Mouse (Mus musculus) heart, embryonic 15.5 days (tissue): ENCODE measurements around the gene Cdkl1. TPM values are rescaled to one million over a fixed set of nuclear protein-coding genes. Genes with fewer than 3 reads are reported as not detected.

ENCODE experiments used
- ATAC-seq: fragments of 200-750 bp; cut with Nextera tagmentation; replicated peaks from 2 replicates; pipeline ENCODE4 v1.8.0; 2017; ENCODE audit warnings: low read depth, moderate TSS enrichment; ENCODE audit not compliant: insufficient number of reproducible peaks, insufficient read depth, low FRiP score
- H3K27ac ChIP-seq: fragments of 300-500 bp; sonication (generic); 2 replicates; pipeline ENCODE4 v1.5.1; 2015; ENCODE audit warnings: mild to moderate bottlenecking, inconsistent platforms
- H3K27me3 ChIP-seq: fragments of 300-500 bp; sonication (generic); 2 replicates; pipeline ENCODE4 v1.6.1; 2015; ENCODE audit warnings: inconsistent platforms
- H3K36me3 ChIP-seq: fragments of 300-500 bp; sonication (generic); 2 replicates; pipeline ENCODE4 v1.6.1; 2015; ENCODE audit warnings: mild to moderate bottlenecking, inconsistent platforms
- H3K4me1 ChIP-seq: fragments of 300-500 bp; sonication (generic); replicated peaks from 2 replicates; pipeline ENCODE4 v1.6.1; 2015; ENCODE audit warnings: inconsistent platforms
- H3K4me2 ChIP-seq: fragments of 300-500 bp; sonication (generic); 2 replicates; pipeline ENCODE4 v1.6.1; 2015; ENCODE audit warnings: inconsistent platforms, mild to moderate bottlenecking, moderate library complexity
- H3K4me3 ChIP-seq: fragments of 300-500 bp; sonication (generic); 2 replicates; pipeline ENCODE4 v1.5.1; 2015; ENCODE audit warnings: mild to moderate bottlenecking, inconsistent platforms
- H3K9ac ChIP-seq: fragments of 300-500 bp; sonication (generic); 2 replicates; pipeline ENCODE4 v1.6.1; 2015; ENCODE audit warnings: mild to moderate bottlenecking, inconsistent platforms
- H3K9me3 ChIP-seq: fragments of 300-500 bp; sonication (generic); replicated peaks from 2 replicates; pipeline ENCODE4 v1.6.1; 2016; ENCODE audit warnings: inconsistent platforms
- WGBS: fragments of 180-500 bp; shearing (Covaris S2); methylation state at CpG from one replicate; pipeline ENCODE4 v1.1.7; 2015; ENCODE audit warnings: mixed read lengths; 5-methylcytosine and 5-hydroxymethylcytosine counted together
- microRNA counts: library from miRNA; unstranded; fragments of <30 nt; microRNA quantifications from one replicate; lab custom pipeline; 2016
- microRNA-seq: library from miRNA; unstranded; fragments of <30 nt; microRNA quantifications from one replicate; pipeline ENCODE4, GENCODE M21; 2016
- polyA plus RNA-seq: library from polyadenylated mRNA; unstranded; fragments of >200 nt; fragmentation: Nextera tagmentation; extraction: Ambion mirVana; gene quantifications from 2 replicates; pipeline ENCODE4 v1.2.1, GENCODE M21; 2015

Cdkl1 gene
- polyA plus RNA-seq, 1 experiment from 2014 or later, result 7.1 TPM

DNA sequence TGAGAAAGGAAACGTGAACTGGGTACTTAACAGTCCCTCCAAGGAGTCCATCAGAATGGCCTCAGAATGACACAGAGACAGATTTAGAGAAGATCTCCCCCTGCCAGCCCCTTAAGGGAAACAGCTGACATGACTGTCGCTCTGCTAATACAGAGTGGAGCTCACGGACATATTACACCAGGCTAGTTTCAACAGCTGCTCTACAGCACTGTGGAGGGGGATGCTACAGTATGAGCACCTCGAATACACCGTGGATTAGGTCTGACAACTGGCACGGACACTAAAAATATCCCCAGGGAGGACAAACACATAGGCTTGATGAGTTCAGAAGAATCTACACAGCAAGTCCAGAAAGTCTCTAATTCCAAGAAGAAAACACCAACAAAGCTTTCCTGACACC, 92.7 kb downstream of the Cdkl1 start:
- Histone ChIP-seq H3K27me3 (no peaks in the 10 kb centered on the region), H3K36me3 (no peaks in the 10 kb centered on the region), H3K9me3 (no peaks in the 10 kb centered on the region), H3K4me1 (no peaks in the 10 kb centered on the region), H3K4me3 (no peak overlapping the region), H3K27ac (no peak overlapping the region), H3K9ac (no peak overlapping the region), H3K4me2 (no peak overlapping the region)
- ATAC-seq, result no peak
- WGBS, result 74% methylated on average over 6 of the region's 6 CpGs

MicroRNAs within 50 kb of the gene (microRNA counts, 519-probe panel; counts per million panel counts)
- microRNA mmu-miR-681 (lab: Ali Mortazavi, UCI), result not detected

Small RNA genes lying within 50 kb of the gene (microRNA-seq; reads per million reads assigned to microRNA genes)
- gene Mir681, result not detected

Other genes starting within 250 kb of the Cdkl1 start
- gene Vcpkmt, start 208.2 kb downstream of the Cdkl1 start, polyA plus RNA-seq, result 15.3 and 15.9 TPM in 2 replicates
- 6.7 and 7.4 TPM in 2 replicates for gene Sos2, start 109.4 kb downstream of the Cdkl1 start, polyA plus RNA-seq
- 15.4 and 16.4 TPM in 2 replicates for gene L2hgdh, start 66.4 kb downstream of the Cdkl1 start, polyA plus RNA-seq
- 27.9 and 28.8 TPM in 2 replicates for gene Atp5s, start 66.3 kb downstream of the Cdkl1 start, polyA plus RNA-seq
- 6.6 and 7.1 TPM in 2 replicates for gene Atl1, start 101.3 kb upstream of the Cdkl1 start, polyA plus RNA-seq
- 27.7 and 29.2 TPM in 2 replicates for gene Map4k5, start 101.9 kb upstream of the Cdkl1 start, polyA plus RNA-seq
- 4.9 and 5.7 TPM in 2 replicates for gene Sav1, start 195.7 kb upstream of the Cdkl1 start, polyA plus RNA-seq